Mouse (Mus musculus): ENCODE measurements around the gene Tlr9.

DNA sequence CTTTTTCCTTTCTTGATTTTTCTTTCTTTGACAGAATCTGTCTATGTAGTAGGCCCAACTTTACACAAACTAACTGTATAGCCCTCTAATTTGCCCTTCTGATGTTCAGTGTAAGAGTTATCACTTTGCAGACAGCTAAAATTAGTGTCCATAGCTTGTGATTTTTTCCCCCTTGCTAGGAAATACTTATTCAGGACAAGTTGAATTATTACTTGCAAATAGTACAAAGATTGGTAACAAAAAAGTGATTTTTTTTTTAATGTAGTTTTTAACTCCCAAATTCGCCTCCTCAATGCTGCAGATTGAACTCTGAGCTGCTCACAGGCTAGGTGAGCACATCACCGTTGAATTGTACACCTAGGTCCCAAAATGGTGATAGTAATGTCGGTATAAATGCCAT lies 42.4 kb upstream of the Tlr9 start:
- TF ChIP-seq CTCF (IDR thresholded peaks at IDR 0.05; ENCODE audit: low read depth), result no peak
- no peak for TF ChIP-seq EP300 (optimal IDR thresholded peaks at IDR 0.05)

Data from stomach, postnatal 0 days (tissue).